Mouse (Mus musculus) induced T-regulatory cell, adult 2 months (primary cell): ENCODE measurements around the gene Arl2.

Experiments
- DNase-seq: peaks from one replicate; pipeline ENCODE4 v3.0.0-alpha.2; 2012; ENCODE audit warnings: low read depth

Gene Arl2

DNA sequence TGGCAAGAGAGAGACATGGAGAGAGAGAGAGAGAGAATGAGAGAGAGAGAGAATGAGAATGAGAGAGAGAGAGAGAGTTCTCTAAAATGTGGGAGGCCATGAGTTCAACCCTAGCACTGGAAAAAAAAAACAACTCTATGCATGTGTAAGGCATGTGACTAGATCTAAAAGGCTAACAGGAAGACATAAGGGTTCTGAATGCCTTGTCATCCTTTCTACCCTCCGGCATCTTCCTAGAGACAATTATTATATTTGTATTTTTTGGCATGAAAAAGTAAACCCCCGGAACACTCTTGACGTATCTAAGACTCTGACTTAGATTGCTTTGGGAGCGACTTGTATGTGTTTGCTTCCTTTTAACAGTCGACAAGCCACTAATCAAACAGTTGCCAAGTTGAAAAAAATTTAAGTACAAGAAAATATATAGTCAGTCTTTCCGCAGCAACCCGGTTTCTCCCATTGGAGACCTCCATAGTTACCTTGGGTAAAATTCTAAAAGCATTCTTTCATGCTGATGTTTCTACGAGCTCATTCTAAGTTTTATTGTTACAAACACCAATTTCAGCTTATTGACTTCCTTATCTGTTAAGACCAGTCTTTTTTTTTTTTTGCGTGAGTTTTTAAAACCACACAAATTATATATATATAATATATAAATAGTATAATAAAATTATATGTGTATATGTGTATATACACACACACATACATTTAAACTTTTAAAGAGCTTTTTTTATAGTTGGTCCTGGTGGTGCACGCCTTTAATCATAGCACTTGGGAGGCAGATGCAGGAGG is 14.4 kb downstream of the Arl2 start:
- peak; percentile 34 for DNase-seq

DNA sequence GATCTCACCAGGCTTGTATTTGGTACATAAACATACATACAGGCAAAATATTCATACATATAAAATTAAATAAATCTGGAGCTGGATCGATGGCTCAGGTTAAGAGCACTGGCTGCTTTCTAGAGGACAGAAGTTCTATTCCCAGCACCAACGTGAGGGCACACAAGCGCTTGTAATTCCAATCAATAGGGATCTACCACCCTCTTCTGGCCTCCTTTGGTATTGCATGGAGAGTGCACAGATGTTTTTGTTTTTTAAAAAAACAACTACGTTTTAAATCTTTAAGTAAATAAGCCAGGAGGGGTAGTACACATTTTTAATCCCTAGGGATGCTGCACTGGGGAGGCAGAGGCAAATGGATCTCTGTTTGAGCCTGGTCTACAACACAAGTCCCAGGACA is 15.1 kb downstream of the Arl2 start:
- peak; percentile 91 for DNase-seq

DNA sequence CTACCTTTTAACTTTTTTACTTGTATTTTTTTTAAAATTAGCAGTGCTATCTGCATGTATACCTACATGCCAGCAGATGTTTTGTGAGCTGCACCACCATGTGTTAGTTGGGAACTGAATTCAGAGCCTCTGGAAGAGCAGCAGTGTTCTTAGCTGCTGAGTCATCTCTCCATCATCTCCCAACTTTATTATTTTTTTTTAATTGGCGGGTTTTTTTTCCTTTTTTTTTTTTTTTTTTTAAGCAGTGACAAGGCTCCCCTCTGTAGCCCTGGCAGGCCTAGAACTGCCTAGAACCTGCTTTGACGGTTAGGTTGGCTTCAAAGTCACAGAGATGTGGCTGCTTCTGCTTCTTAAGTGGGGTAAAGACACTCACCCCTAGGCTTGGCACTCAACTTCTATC is 16.4 kb downstream of the Arl2 start:
- DNase-seq, result no peak

DNA sequence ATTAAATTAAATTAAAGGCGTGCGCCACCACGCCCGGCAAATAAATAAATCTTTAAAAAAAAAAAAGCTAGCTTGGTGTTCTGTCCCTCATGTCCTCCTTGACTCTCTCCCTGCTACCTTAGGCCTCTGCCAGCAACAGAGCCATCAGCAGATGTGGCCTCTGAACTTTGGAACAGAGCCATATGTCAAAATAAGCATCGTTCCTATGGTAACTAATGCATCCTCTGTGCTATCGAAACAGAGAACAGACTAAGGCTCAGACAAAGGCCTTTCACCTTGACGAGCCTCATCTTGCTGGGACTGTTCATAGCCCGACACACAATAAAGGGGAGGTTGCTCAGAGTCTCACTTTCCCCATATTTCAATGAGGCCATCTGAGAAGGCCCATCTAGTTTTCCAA is 18.0 kb downstream of the Arl2 start:
- no peak for DNase-seq

- no peak for DNase-seq
These were observed 19.6 kb downstream of the Arl2 start for GRCm38 (mm10) chr19:6121761-6122160.

DNA sequence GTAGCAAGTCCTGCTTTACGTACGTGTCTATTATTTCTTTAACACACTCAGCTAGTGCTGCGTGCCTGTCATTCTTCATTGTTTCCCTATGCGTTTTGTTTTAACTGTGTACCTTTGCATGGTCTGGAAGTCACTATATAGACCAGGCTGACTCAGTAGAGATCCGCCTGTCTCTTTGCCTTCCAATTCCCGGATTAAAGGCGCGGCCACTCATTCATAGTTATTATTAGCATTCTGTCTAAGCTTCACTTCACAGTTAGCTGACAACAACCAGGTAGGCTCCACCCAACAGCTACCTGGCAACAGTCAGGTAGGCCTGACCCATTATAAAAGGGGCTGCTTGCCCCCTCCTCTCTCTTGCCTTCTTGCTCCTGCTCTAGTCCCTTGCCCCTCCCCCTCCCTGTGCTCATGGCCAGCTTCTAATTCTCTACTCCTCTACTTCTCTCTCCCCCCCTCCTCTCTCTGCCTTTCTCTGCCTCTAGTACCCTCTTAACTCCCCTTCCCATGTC is 22.6 kb downstream of the Arl2 start:
- DNase-seq, result no peak

DNA sequence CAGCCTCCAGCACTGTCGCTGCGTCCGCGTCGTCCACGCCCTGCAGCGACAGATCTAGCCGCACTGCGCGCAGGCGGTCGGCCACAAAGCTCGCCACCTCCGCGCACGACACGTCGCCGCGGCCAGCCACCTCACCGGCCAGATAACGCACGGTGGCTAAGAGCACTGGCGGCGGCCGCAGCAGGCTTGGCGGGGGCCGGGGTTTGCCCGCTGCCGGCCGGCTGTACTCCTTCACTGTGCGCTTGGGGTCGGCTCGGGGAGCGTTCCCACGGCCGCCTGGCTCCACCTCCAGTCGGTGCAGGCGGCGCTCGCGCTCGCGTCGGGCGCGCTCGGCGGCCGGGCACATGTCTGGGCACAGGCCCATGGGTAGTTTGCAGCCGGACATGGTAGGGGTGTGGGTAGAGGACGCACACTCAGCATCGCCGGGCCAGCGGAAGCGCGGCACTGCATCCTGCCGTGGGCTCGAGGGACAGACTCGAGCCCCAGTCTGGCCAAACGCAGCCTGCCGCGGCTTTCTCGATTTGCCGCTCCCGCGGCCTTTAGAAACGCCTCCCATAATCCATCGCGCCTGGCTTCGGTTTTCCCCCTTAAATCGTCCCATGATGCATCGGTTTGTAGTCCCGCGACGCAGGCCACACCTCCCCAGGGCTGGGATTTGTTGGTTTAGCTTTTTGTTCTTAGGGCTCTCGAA is 23.2 kb downstream of the Arl2 start, which contains the start of gene Sac3d1:
TSS of gene Sac3d1 (minus strand) at position 665 of the 691 bp plus-strand sequence.
- DNase-seq, result peak; percentile 96

- DNase-seq, result peak; percentile 36
These were observed 23.9 kb downstream of the Arl2 start for GRCm38 (mm10) chr19:6117346-6117985.

DNA sequence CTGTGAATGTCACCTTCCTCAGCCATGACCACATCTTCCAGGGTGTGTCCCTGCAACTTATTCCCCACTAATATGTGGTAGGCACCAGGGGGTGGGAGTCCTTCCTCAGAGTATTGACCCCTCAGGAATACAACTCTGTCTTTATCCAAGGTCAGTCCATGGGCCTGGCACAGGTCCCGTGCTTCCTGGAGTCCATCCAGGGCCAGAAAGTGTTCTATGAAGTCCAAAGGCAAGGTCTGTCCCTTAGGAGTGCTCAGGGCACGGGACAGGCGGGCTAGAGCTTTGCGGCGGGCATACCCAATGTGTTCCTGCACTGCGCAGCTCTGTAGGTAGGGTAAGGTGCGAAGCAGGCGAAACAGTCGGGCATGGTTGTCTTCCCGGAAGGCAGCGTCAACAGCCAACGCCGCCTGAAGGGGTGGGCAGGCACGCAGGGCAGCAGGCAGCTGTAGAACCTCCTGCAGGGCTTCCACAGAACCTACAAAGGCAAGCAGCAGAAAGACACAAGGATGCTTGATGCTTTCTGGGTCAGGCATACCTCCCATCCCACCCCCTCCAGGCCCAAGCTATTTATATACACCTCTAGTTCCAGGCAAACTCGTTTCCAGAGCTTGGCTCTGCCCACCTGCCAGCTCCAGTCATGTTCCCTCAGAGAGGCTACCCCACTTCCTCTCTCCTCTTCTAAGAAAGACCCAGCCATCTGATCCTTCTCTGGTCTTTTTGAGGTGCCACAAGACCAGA is 25.1 kb downstream of the Arl2 start:
- no peak for DNase-seq

- DNase-seq, result no peak
These were observed 28.2 kb downstream of the Arl2 start for GRCm38 (mm10) chr19:6113116-6113515.

- DNase-seq, result no peak
These were observed 35.8 kb downstream of the Arl2 start, which contains the start of gene Naaladl1 for GRCm38 (mm10) chr19:6105586-6105985. Naaladl1 (plus strand) TSS chr19:6105782.

- no peak for DNase-seq
These were observed 36.9 kb downstream of the Arl2 start for GRCm38 (mm10) chr19:6104476-6104875.

DNA sequence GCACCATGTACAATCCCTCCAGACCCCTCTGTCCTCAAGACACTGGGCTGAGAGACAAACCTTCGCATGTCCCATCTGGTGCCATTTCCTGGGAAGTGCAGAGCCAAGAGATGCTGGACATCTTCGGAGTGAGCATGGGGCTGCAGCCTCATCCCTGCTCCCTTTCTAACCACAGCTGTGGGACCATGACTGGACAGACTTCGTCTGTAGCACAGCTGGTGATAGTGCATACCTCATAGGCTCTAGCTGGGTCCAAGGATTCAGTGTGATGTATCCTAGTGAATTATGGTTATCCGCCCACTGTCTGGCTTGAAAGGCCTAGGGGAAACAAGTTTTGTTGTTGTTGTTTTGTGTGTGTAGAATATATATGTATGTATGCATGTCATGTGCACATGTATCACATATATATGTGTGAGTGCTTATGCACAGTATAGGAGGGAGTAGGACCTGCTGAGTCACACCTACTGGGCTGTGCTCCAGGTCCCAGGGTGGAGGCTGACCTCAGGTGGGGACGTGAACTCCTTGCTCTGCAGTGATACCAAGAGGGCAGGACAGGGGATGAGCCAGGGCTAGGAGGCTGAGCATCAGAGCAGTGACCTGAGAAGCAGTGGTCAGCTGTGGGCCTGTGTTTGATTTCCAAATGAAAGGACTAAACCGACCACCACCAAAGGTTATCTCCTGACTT is 39.0 kb downstream of the Arl2 start:
- DNase-seq, result no peak

DNA sequence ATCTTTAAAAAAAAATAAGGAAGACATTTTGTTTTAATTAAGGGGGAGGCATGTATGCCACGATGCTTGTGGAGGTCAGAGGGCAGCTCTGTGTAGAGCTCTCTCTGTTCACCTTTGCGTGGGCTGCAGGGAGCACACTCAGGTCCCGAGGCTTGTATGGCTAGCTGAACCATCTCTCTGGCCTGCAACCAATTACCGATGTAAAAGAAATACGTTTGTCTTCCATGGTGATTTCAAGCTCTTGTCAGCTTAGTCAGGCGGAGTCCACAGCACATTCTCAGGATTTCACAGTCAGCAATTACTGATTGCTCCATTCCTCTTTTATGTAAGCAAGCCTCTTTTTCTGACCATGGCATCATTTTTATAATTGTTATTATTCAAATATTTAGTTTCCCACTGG is 40.2 kb downstream of the Arl2 start:
- DNase-seq, result no peak

- no peak for DNase-seq
These were observed 43.5 kb downstream of the Arl2 start for GRCm38 (mm10) chr19:6097847-6098246.

GRCm38 (mm10) chr19:6094119-6094518 is 47.2 kb downstream of the Arl2 start, which contains the start of gene AC131692.1:
AC131692.1 (plus strand) TSS chr19:6094419.
- DNase-seq, result no peak

DNA sequence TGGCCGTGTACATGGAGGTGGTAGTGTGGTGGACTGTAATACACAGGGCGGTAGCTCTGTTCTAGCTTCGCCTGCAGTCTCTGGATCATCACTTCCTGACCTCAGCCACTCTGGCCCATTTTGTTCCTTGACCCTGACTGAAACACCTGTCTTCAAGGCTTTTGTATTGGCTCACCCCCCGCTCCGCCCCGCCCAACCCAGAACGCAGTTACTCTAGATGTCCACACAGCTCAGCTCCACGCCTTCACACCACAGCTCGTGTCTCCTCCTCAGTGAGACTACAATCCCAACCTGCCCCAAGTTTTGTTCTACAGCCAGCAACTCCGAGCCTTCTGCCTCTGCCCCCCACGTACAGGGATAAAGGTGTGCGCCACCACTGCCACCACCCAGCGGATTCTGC is 52.5 kb downstream of the Arl2 start:
- DNase-seq, result no peak

- DNase-seq, result peak; percentile 92
These were observed 55.9 kb downstream of the Arl2 start for GRCm38 (mm10) chr19:6085417-6085879.

DNA sequence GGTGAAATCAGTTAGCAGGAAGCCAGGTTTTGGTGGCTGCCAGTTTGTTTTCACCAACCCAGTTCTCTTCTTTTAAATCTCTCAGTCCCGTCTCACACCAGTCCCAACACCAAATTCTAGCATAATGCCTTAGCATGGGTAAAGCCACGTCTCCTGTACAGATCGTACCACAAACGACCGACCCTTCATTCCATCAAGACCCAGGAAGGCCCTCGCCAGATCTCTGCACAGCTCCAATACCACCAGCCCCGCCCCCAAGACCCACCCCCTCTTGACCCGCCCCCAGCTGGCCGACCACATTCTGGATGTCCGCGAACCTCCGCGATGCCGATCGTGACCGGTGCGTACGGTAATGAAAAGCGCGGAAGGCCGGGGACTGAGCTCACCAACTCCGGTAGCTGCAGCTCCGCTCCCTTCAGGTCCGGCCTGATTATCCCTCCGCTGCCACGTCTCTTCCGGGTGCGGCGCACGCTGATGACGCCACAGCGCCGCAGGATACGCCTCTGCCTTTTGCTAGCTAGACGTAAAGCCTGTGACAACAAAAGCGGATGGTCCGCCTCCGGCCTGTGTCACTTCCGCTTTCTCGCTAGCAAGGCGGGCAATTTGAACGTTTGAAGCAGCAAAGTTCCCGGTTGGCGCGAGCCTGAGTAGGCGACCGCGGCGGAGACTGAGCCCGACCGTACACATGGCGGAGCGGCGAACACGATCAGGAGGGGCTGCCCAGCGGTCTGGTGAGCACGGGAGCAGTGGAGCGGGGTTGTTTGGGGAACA is 56.7 kb downstream of the Arl2 start, which contains the start of the genes Zfpl1 and Cdca5:
TSS of gene Zfpl1 (minus strand) at position 479 of the 771 bp plus-strand sequence.
TSS of gene Cdca5 (plus strand) at position 506 of the 771 bp plus-strand sequence.
- DNase-seq, result peak; percentile 99
